Mouse (Mus musculus): Measurements from ENCODE around the gene Mms19.

The Mms19 gene

DNA sequence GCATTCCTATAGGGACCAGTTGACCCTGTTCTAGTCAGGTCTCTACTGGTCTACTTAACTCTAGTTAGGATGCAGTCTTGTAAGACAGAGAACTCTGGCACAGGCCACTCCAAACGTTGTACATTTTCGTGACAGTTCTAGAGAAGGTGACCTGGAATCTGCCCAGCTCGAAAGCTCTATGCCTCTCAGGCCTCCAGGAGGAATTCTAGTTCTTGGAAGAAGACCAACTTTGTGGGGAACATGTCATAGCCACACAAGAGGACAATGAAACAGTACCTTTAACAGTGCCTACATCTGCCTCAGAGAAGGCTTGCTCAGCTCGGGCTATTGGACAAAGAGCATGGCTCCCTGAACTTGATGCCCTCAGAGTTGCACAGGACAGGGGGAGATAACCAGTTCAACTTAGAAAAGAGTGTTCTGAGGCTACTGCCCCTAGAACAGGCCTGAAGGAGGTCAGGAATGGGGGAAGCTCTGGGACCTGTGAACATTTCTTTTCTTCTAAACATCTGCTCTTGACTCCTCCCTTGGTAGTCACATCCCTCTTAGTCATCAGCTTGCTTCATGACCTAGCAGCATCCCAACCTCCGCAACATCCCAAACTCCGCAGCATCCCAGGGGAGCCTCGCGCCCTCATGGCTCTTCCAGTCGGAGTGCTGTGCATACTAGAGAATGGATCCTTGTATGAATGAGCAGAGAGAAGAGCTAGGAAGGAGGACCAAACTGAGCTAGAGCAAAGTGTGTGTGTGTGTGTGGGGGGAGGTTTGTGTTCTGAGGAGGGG lies 18.0 kb upstream of the Mms19 start:
- DNase-seq (ENCODE audit: low spot score in 2 of 2): no peak

DNA sequence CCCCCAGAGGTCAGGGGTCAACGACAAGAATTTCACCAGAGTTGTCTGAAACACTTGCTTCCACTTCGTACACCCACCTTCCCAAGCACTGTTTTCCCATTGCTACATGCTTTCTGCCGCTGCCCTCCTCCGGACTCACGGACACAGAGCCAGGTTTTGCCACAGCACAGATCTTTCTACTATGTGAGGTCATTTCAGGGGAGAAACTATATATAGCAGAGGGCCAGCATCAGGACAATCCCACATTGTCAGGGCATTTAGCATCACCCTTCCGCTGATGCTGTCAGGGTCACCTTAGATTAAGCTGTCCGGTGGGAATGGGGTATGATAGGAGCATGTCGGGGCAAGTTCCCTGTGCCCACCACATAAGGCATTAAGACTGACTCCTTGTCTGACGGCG lies 16.1 kb upstream of the Mms19 start:
- DNase-seq (ENCODE audit: low spot score in 2 of 2): no peak

DNA sequence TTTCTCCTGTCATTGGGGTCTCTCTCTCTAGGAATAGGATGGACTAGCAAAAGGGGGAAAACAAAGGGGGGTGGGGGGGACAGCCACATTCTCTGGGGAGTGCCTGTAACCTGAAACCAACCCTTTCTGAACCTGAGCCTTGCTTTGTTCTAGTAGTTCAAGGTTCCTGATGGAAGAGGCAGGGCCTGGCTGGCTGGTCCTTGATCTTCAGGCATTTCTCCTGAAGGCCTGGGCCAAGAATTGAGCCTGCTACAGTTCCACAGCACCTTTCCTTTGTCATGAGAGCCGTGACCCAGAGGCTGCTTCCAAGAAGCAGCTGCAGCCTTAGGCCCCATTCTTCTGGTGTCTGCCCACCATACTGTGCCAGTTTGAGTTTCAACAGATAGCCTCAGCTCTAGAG lies 14.5 kb upstream of the Mms19 start:
- no peak for DNase-seq (ENCODE audit: low spot score in 2 of 2)

DNA sequence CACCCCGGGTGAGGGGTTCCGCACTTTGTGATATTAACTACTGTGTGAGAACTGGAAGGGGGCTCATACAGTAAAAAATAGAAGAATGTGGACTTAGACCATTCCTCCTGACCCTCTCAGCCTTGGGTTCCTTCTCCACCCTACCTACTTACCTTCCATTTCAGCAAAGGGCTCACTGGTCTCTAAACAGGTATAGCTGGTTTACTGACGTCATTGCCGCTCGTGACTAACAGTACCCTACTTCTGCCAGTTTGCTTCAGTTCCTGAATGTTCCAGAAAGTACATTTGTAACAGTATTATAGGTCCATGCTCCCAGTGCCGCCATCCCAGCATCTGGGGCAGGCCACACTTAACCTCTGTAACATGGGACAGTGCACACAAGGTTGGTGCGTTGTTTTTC lies 13.1 kb upstream of the Mms19 start:
- no peak for DNase-seq (ENCODE audit: low spot score in 2 of 2)

GRCm38 (mm10) chr19:41993484-41993883 lies 12.5 kb upstream of the Mms19 start:
- DNase-seq (ENCODE audit: low spot score in 2 of 2): peak in 1 of 2 experiments; percentile 55

- DNase-seq (ENCODE audit: low spot score in 2 of 2): no peak
These were observed 12.0 kb upstream of the Mms19 start for GRCm38 (mm10) chr19:41992971-41993370.

- DNase-seq (ENCODE audit: low spot score in 2 of 2): no peak
These were observed 11.0 kb upstream of the Mms19 start for GRCm38 (mm10) chr19:41991926-41992477.

GRCm38 (mm10) chr19:41989810-41990209 lies 8.9 kb upstream of the Mms19 start:
- DNase-seq (ENCODE audit: low spot score in 2 of 2): no peak

DNA sequence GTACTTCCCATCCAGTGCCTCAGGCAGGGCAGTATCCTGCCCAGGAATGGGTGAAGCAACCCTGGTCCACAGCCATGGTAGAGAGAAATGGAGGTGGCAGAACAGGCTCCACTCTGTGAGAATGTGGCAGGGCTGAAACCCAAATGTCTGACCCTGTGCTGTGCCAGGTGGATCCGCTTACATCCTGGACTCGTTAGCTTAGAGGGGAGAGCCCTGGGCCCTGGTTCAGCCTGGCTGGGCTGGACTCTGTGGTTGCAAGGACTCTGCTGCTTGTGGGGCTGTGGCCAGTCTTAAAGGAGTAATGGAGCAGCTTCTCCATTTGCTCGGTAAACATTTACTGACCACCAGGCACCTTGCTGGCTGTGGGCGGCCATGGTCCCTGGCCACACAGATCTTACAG lies 6.2 kb upstream of the Mms19 start:
- no peak for DNase-seq (ENCODE audit: low spot score in 2 of 2)

DNA sequence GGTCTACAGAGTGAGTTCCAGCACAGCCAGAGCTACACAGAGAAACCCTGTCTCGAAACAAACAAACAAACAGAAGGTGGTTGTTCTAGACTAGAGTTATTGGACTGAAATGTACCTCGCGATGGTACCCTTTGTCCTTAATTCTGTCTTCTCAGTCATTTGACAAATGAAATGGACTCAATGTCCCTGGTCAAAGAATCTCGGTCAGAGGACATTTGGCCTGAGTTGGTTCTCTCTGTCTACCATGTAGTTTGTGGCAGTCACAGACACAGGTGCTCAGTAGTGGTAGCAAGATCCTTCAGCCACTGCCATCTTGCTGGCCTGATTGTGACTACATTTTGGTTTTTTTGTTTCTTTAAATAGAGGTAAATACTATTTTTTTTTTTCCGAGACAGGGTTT lies 5.0 kb upstream of the Mms19 start:
- no peak for DNase-seq (ENCODE audit: low spot score in 2 of 2)

DNA sequence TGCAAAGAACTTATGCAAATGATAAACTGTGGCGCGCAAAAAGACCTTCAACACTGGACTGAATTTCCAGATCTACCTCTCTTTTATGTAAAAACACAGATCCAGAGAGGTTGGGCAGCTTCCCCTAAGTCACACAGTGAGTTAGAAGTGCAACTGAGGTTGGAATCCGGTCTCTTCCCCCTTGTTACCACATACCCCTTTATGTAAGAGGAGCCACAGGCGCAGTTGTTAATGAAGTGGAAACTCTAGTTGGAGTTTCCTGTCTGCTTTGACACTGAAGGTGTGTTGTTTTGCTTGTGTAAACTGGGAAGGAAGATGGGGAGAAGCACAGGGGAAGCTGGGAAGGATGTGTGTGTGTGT lies 1.8 kb upstream of the Mms19 start:
- no peak for DNase-seq (ENCODE audit: low spot score in 2 of 2)

DNA sequence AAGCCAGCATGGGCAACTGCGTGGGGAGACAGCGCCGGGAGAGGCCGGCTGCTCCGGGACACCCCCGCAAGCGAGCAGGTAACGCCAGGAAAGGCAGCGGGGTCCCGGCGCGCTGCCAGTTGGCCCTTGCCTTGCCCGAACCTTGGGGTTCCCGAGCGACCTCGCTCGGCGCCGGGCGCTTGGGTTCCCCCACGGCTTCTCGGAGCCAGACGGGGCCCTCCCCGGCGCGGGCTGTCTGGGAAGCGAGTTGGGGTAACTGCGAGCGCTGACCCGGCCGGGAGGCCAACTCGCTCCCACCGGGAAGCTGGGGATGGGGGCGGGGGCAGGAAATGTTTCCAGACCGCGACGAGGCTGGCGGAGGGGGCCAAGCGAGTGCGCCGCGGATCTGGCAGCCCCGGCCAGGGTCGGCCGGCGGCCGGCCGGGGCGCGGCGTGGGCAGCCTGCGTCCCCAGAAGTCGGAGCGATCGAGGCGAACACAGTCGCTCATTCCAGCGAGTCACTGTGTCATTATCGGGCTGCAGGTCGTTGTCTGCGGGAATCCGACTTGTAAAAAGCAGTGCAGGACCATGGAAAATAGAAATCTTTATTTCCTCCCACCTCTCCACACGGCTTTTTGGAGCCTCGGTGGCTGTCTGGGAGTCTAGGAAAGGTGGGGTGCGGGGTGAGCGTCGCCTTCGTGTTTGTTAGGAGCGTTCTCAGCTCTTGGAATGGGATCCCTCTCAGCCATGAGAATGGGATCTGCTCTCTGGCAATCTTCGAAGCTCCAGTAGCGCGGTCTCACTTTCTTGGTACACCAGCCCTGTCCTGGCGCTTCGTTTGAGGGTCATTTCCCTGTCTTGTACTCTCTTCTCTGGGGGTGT lies 1.2 kb upstream of the Mms19 start:
- DNase-seq (ENCODE audit: low spot score in 2 of 2): peak; percentile 33 to 49

DNA sequence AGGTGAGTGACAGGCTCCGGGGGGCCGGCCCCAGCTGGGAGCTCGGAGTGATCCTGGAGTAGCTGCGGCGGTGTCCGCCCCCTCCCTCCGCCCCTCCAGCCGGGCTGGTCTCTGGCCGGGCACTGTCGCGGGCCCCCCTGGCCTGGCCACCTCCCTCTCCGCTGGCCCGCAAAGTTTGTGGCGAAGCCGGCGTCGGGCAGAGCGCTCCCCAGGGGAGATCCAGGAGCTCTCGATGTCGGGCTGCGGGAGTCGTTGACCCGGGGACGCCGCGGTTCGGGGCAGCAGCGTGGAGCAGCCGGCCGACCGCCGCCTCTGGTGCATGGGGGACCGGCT lies 604 bp upstream of the Mms19 start, which contains the start of gene Ubtd1:
TSS of gene Ubtd1 (plus strand) at position 169 of the 333 bp plus-strand sequence.
- DNase-seq (ENCODE audit: low spot score in 2 of 2): no peak

DNA sequence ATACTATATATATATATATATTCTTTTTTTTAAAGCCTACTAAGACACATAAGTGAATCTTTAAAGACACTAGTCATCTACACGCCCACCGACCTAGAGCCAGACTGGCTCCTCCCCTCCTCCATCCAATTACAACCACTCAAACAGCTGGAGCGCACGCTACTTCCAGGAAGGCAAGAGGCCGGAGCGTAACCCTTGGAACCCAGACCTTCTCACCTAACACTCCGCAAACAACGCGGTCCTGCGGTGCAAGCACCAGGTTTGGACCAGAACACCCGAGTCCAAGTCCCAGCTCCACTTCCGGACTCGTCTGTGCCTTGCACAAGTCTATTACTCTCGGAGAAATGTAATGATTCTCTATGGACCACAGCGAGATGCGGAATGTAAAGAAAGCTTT lies 537 bp downstream of the Mms19 start:
- DNase-seq (ENCODE audit: low spot score in 2 of 2): no peak

GRCm38 (mm10) chr19:41973891-41974794 lies 6.8 kb downstream of the Mms19 start:
- no peak for DNase-seq (ENCODE audit: low spot score in 2 of 2)

GRCm38 (mm10) chr19:41969618-41970017 lies 11.3 kb downstream of the Mms19 start:
- DNase-seq (ENCODE audit: low spot score in 2 of 2): no peak

GRCm38 (mm10) chr19:41953574-41953973 lies 27.4 kb downstream of the Mms19 start:
- no peak for DNase-seq (ENCODE audit: low spot score in 2 of 2)

DNA sequence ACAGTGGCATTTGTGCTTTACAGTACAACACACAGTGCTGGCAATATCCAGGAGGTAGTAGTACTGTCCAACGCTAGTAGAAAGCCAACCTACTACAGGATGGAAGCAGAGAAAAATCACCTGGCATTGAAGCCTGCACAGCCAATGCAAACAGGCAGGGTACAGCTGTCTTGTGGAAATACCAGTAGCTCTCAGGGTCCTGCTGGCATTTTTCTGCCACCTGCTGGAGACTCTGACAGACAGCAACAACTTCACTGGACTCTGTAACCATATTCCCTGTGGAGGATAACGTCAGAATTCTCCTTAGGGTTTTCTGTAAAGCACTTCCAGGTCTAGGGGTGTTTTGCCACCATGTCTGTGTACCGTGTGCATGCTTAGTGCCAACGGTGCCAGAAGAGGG lies 28.7 kb downstream of the Mms19 start:
- no peak for DNase-seq (ENCODE audit: low spot score in 2 of 2)

DNA sequence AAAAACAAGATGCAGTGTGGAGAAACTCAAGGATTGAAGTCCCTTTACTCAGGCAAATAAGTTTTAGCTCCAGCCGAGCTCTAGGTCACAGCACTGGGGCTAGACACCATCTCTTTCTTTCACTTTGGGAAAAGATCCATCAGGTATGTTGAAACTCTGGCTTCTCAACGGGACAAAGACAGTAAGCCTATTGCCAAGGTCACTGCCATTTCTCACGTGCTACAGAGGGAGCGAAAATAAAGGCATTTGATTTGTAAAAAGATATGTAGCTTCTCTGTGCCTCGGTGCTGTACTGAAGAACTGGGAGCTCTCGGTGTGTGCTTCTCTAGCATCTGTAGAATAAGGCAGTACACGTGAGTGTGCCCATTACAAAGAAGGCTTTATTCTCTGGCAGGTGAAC lies 37.1 kb downstream of the Mms19 start:
- no peak for DNase-seq (ENCODE audit: low spot score in 2 of 2)

GRCm38 (mm10) chr19:41938539-41938938 lies 42.4 kb downstream of the Mms19 start:
- no peak for DNase-seq (ENCODE audit: low spot score in 2 of 2)

DNA sequence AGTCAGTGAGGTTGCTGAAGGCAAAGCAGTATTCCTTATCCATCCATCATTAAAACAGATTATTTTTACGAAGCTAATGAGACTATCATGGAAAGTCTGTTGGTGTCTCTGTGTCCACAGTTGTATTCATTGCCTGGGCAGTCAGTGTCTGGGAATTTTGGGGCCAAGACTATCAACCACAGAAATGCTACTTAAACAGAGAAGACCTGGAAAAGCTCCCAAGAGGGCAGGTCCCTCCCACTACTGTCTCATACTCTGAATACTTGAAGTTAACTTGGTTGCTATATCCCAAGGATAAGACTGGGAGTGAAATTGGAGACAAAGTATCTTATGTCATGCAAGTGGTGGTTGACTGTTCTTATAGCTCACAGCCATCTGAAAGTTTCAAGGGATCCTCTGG lies 45.0 kb downstream of the Mms19 start:
- DNase-seq (ENCODE audit: low spot score in 2 of 2): no peak

- DNase-seq (ENCODE audit: low spot score in 2 of 2): no peak
These were observed 46.8 kb downstream of the Mms19 start for GRCm38 (mm10) chr19:41934124-41934523.

Measured in cerebellum, postnatal 4 days (tissue).